Mouse (Mus musculus): ENCODE data around the gene Gm37240.

The Gm37240 gene

GRCm38 (mm10) chr3:84841271-84841670 is 1046.0 kb downstream of the Gm37240 start:
- DNase-seq (ENCODE audit: low read depth, low spot score): no peak

- DNase-seq (ENCODE audit: low read depth, low spot score): no peak
Measured at GRCm38 (mm10) chr3:84839499-84839898, 1047.8 kb downstream of the Gm37240 start.

DNA sequence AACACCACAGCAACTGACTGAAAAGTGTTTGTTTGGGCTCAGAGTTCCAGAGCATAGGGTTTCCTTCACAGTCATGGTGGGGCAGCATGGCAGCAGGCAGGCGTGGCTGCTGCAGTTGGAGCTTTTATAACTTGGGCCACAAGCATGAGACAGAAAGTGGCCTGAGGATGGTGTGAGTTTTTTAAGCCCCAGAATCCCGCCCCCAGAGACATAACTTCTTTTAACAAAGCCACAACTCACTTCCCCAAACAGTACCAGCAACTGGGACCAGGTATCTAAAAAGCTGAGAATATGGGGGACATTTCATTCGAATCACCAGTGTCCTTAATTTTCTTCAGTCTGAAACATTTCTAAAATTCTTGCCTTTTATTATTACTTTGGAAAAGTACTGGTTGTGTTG is 1049.3 kb downstream of the Gm37240 start:
- DNase-seq (ENCODE audit: low read depth, low spot score): no peak

- DNase-seq (ENCODE audit: low read depth, low spot score): no peak
Measured at GRCm38 (mm10) chr3:84836029-84836428, 1051.3 kb downstream of the Gm37240 start.

- no peak for DNase-seq (ENCODE audit: low read depth, low spot score)
Measured at GRCm38 (mm10) chr3:84829366-84829765, 1058.0 kb downstream of the Gm37240 start.

DNA sequence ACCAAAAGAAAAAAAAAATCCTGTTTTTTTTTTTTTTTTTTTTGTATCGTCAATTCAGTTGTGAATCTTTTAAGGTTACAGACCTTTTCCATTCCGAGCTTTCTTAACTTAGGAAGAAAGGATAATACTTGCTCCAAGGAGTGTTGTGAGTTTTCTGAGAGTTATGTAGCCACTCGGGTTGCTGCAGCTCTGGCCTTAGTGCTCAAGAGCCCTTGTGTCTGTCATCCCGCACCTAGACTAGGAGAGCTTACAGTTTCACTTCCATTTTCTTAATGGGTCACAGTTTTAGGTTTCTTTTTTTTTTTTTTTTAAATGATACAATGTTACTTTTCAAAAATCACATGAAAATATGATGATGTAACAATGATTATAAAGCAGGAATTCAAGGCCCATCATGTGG is 1059.7 kb downstream of the Gm37240 start:
- DNase-seq (ENCODE audit: low read depth, low spot score): no peak

DNA sequence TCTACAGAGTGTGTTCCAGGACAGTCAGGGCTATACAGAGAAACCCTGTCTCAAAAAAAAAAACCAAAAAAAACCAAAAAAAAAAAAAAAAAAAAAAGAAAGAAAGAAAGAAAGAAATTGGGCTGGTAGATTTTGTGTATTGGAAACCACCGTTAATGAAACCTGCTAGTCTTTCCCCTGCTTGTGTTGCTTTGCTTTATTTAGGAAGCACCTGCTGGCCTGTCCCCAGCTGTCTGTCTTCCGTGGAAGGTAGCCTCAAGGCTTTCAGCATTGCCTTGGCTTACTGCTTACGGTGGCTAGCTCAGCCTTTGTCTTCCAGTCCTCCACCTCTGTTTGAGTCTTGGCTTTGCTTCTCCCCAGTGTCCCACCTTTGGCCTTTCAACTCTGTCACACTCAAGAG is 1060.4 kb downstream of the Gm37240 start:
- no peak for DNase-seq (ENCODE audit: low read depth, low spot score)

DNA sequence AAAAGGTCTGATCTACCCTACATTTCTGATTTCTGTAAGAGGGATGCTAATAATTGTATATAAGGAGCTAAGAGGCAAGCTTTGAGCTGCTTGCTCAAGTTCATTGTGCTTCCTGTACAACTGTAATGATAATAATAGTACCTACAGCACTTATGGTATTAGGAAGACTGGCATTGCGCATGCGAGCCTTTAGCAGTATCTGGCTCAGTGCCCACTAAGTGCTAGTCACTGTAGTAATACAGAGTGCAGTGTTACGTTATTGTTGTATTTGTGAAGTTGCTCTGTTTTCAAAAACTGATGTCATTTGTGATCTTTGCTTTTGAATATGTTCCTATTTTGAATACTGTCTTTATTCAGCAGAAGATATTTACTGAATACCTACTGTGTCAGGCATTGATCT is 1060.9 kb downstream of the Gm37240 start:
- DNase-seq (ENCODE audit: low read depth, low spot score): no peak

DNA sequence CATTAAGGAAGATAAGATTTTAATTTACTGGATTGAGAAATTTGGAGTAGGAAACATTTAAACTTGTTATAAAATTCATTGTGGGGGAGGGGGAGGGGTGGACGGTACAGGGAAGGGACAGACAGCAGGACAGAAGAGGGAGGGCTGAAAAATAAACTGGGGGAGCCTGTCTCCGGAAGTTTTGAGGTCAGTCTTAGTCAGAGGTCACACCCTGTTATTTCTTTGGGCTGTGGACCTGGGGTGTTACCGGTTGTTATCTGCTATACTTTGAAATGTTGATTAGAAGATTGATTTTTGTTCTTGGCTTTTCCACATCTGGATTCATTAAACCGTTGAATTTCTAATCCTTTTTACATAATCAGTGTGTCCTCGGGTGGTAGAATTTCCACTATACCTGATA is 1061.3 kb downstream of the Gm37240 start:
- no peak for DNase-seq (ENCODE audit: low read depth, low spot score)

DNA sequence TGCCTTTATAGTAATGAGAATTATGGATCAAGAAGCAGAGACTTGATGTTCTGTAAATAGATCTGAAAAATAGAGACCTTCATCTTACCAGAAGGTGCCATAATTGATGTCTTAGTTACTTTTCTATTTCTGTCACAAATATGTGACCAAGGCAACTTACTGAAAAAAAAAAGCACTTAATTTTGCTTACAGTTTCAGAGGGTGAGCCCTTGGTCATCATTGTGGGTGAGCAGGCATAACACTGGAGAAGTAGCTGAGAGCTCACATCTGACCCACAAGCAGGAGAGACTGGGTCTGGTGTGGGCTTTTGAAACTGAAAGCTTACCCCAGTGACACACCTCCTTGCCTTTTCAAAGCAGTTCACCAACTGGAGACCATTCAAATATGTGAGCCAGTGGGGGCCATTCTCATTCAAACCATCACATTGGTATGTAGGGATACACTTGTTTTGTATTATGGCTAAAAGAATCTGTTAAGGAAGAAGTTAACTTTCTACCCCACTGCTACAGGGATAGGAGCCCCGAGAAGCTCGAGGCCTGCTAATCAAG is 1066.6 kb downstream of the Gm37240 start:
- no peak for DNase-seq (ENCODE audit: low read depth, low spot score)

- no peak for DNase-seq (ENCODE audit: low read depth, low spot score)
Measured at GRCm38 (mm10) chr3:84816951-84817350, 1070.4 kb downstream of the Gm37240 start.

GRCm38 (mm10) chr3:84815461-84815860 is 1071.9 kb downstream of the Gm37240 start:
- no peak for DNase-seq (ENCODE audit: low read depth, low spot score)

DNA sequence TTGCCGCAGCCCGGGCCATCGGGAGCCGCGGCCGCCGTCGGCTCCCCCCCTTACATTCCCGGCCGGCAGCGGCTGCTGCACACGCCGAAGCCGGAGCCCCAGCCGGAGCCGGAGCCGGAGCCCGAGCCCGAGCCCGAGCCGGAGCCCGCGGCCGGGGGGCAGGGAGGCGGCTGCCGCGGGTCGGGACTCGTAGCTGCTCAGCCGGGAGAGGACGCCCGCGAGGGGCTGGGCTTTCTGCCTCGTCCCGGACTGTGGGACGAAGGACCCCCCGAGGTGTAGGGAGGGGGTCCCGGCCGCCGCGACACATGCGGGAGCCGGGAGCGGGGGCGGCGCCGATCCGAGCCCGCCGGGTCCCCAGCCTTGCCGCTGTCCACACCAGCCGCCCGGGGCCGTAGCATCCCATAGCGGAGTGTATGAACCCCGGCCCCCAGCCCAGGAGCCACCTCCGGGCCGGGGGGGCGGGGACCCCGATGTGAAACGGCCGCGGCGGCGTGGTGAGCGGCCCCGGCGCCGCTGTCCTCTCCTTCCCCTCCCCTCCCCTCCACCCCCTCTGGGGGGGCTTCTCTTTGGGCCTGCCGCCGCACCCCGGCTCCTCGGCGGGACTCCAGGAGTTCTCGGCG is 1072.4 kb downstream of the Gm37240 start, which contains the start of gene Fbxw7:
TSS of gene Fbxw7 (plus strand) at position 507 of the 620 bp plus-strand sequence.
- DNase-seq (ENCODE audit: low read depth, low spot score): no peak

DNA sequence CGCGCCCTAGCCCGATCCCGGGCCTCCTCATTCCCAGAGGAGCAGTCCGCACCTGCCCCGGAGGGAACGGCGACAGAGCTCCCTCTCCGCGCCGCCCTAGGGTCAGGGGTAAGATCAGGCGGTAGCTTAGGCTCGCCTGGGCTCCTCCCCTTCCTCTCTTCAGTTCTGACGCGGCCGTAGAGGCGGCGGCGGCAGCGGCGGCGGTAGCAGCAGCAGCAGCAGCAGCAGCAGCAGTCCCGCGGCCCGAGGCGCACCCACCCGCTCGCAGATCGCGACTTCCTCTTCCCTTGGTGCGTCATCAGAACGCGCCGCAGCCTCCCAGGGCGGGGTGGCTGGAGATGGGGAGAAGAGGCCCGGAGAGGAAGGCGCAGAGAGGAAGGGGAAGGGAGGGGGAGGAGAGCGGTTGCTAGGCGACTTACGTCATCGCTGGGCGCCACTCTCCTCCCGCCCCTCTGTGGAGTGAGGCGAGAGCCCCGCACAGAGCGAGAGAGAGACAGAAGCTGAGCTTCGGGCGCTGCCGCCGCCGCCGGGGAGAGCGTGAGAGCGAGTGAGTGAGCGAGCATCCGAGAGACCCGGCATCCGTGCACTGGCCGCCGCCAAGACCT is 1073.1 kb downstream of the Gm37240 start:
- peak; percentile 100 for DNase-seq (ENCODE audit: low read depth, low spot score)

DNA sequence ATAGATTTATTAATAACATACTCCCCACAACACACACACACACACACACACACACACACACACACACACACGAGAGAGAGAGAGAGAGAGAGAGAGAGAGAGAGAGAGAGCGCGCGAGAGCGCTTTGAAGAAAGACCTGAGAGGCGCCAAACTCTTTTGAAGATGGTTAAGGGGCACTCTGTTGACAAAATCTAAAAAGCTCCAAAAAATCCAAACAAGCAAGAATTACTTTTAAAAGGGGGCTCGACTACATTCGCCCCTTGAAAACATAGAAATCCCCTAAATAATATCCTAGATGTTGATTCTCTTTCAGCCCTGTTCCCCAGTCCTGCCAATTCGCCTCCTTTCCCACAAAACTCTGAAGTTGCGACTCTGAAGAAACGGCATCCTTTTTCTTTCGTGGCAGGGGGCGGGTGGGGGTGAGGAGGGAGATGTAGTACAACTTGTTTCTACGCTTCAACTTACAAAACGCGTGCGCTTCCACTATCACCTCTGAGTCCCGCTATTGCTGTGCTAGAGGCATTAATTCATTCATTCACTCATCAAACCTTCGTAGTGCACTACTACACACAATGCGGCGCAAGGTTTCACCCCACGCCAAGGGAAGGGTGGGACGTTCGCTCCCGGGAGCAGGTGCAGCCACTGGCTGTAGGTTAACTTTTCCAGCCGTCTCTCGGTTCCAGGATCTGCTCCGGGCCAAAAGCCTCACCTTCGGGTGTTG is 1073.7 kb downstream of the Gm37240 start:
- DNase-seq (ENCODE audit: low read depth, low spot score): no peak

- DNase-seq (ENCODE audit: low read depth, low spot score): no peak
Measured at GRCm38 (mm10) chr3:84810803-84811202, 1076.5 kb downstream of the Gm37240 start.

- no peak for DNase-seq (ENCODE audit: low read depth, low spot score)
Measured at GRCm38 (mm10) chr3:84808906-84809305, 1078.4 kb downstream of the Gm37240 start.

GRCm38 (mm10) chr3:84807826-84808225 is 1079.5 kb downstream of the Gm37240 start:
- DNase-seq (ENCODE audit: low read depth, low spot score): no peak

DNA sequence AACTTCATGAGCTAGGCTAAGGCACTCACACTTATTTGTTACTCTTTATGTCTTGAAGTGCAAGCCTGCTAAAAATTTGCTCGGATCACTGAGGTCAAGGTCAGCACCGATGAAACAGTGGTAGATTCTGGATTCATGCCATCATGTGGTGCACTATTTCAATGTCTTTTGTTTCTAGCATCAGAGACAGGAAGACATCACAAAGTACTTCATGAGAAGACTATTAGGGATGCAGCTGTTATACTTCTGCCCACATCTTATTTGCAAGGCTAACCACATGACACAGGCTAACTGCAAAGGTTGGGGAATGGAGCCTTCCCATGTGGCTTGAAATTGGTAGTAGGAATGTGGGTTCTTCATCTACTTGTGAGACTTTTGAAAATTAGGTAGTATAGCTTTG is 1081.1 kb downstream of the Gm37240 start:
- DNase-seq (ENCODE audit: low read depth, low spot score): no peak

- DNase-seq (ENCODE audit: low read depth, low spot score): no peak
Measured at GRCm38 (mm10) chr3:84804036-84804435, 1083.3 kb downstream of the Gm37240 start.

DNA sequence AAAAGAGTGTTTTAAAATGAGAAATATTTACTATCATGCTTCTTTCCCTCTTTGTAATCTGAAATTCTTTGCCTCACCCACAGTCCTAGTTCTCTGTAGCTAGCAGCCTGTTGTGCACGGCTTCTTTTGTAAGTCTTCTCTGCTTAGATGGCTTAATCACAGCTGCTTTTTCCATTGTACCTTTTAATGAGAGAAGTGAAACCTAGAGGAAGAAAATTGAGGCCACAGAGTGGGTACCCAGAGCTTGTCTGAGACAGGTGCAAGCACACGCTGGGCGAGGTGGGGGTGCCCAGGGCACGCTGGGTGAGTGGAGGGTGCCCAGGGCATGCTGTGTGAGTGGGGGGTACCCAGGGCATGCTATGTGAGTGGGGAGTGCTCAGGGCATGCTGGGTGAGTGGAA is 1099.4 kb downstream of the Gm37240 start:
- no peak for DNase-seq (ENCODE audit: low read depth, low spot score)

DNA sequence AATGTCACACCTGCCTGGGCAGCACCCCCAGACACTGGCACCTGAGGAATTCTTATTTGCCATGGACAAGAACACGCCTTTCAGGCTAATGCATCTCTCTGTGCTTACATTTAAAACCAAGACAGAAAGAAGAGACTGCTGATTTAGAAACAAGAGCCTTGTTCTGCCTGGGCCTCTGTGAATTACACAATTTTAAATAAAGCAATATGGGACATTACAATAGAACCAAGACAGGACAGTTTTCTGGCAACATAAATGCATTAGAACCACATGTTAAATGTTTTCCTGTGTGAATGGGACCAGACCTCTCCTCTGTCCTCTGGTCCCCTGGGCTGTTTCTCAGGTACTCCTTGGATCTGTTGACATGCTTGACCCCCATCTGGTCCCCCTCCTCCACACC is 1111.2 kb downstream of the Gm37240 start:
- no peak for DNase-seq (ENCODE audit: low read depth, low spot score)

GRCm38 (mm10) chr3:84775577-84775976 is 1111.7 kb downstream of the Gm37240 start:
- no peak for DNase-seq (ENCODE audit: low read depth, low spot score)

Data from retina, postnatal 7 days (tissue).